Mouse (Mus musculus) liver (tissue): Measurements from ENCODE around the gene Bin2.
A peak's percentile ranks its signal among the peaks of the same experiment; 100 is the strongest.

ENCODE experiments used
- DNase-seq: peaks from one replicate; pipeline ENCODE4 v3.0.0-alpha.2; 2020; ENCODE audit warnings: mixed read lengths

Gene Bin2

GRCm38 (mm10) chr15:100680381-100680780 is 11.0 kb upstream of the Bin2 start:
- DNase-seq, result no peak

- DNase-seq, result peak; percentile 46
These were observed 9.7 kb upstream of the Bin2 start for GRCm38 (mm10) chr15:100679005-100679404.

- DNase-seq, result no peak
These were observed 9.2 kb upstream of the Bin2 start for GRCm38 (mm10) chr15:100678581-100678980.

GRCm38 (mm10) chr15:100677675-100678074 is 8.3 kb upstream of the Bin2 start:
- no peak for DNase-seq

GRCm38 (mm10) chr15:100676521-100676920 is 7.2 kb upstream of the Bin2 start:
- DNase-seq, result no peak

GRCm38 (mm10) chr15:100675486-100675885 is 6.1 kb upstream of the Bin2 start:
- DNase-seq, result no peak

- DNase-seq, result no peak
These were observed 5.2 kb upstream of the Bin2 start for GRCm38 (mm10) chr15:100674566-100674965.

GRCm38 (mm10) chr15:100673585-100674391 is 4.4 kb upstream of the Bin2 start:
- DNase-seq, result peak; percentile 79

GRCm38 (mm10) chr15:100670833-100671232 is 1.5 kb upstream of the Bin2 start:
- DNase-seq, result no peak

GRCm38 (mm10) chr15:100670004-100670403 is 651 bp upstream of the Bin2 start:
- no peak for DNase-seq

- DNase-seq, result no peak
These were observed 1.3 kb downstream of the Bin2 start for GRCm38 (mm10) chr15:100667871-100668545.

GRCm38 (mm10) chr15:100667420-100667819 is 1.9 kb downstream of the Bin2 start:
- no peak for DNase-seq

- no peak for DNase-seq
These were observed 2.5 kb downstream of the Bin2 start for GRCm38 (mm10) chr15:100666851-100667250.

GRCm38 (mm10) chr15:100666219-100666696 is 3.1 kb downstream of the Bin2 start:
- peak; percentile 50 for DNase-seq

GRCm38 (mm10) chr15:100665411-100666218 is 3.7 kb downstream of the Bin2 start:
- no peak for DNase-seq

GRCm38 (mm10) chr15:100664813-100665274 is 4.5 kb downstream of the Bin2 start:
- DNase-seq, result peak; percentile 28

- no peak for DNase-seq
These were observed 8.5 kb downstream of the Bin2 start for GRCm38 (mm10) chr15:100660805-100661204.

- DNase-seq, result no peak
These were observed 9.0 kb downstream of the Bin2 start for GRCm38 (mm10) chr15:100660306-100660705.

- DNase-seq, result no peak
These were observed 14.2 kb downstream of the Bin2 start for GRCm38 (mm10) chr15:100655201-100655600.

- no peak for DNase-seq
These were observed 15.1 kb downstream of the Bin2 start for GRCm38 (mm10) chr15:100654271-100654670.

- peak; percentile 18 for DNase-seq
These were observed 17.7 kb downstream of the Bin2 start for GRCm38 (mm10) chr15:100651610-100652009.

GRCm38 (mm10) chr15:100650111-100650510 is 19.2 kb downstream of the Bin2 start:
- DNase-seq, result no peak

GRCm38 (mm10) chr15:100646161-100646560 is 23.2 kb downstream of the Bin2 start:
- no peak for DNase-seq
